In the genomic region with DNA sequence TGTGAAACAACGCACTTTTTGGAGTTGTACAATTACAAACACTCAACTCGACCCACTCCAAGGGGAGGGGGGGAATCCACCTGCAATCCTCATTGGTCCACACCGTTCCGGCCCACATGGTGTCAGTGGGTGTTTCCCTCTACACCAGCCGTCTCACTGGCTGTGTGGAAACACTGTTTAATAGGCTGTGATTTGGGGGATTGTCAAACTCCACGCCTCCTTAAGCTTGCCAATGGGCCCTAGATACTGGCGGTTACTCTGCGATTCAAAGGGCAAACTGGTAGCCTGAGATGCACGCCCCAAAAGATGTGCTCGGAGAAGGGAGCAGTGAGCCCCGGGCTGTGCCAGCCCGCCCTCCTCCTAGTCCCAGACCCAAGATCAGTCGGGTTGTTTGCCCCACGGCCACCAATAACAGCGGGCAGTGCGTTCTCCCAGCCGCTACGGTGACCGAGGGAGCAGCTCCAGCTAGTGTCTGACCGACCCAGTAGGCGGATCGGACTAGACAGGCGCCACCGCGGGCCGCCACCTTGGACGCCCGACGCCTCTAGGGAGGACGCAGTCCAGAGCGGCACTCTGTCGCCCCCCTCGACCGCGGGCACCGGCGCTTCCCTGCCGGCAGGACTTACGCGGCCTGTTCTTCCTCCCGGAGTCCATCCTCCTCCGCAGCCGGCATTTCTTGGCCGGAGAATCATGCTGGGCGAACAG, we compare ENCODE assay signal across 7 mouse cellular contexts. TPM values are rescaled to one million over a fixed set of nuclear protein-coding genes. Genes with fewer than 3 reads are reported as not detected.
DNase-seq lines count a peak whose midpoint lies in the region; ATAC-seq lines count a peak whose summit lies in the region.

No protein-coding gene starts in this region.

- ATAC-seq in inflammation-experienced regulatory T-cells, adult 6 months = peak; percentile 89
- peak; percentile 87 for ATAC-seq in megakaryocyte-erythroid progenitor cell, adult 5-6 weeks (replicated peaks; ENCODE audit: low FRiP score, low TSS enrichment, poor library complexity, severe bottlenecking)

- intact Hi-C loops in gastrocnemius, postnatal 14 days (cut with DNase I; ENCODE audit: low total_unique reads) = no loop called here
- intact Hi-C loops in left cerebral cortex, postnatal 10 days (cut with DNase I) = loop anchor here (5.0 kb wide), 1 partner anchor 51 kb away; no protein-coding TSS in a partner anchor

- peak; percentile 93 to 98 for DNase-seq in adrenal gland, adult (ENCODE audit: inconsistent age in 2 of 2, low spot score in 1 of 2)
- peak; percentile 94 for DNase-seq in embryo, embryonic 10.5 days (ENCODE audit: low spot score)
- DNase-seq in gastrocnemius, postnatal 14 days = peak; percentile 84
- peak; percentile 90 to 92 for DNase-seq in left cerebral cortex, postnatal 10 days (ENCODE audit: extremely low spot score in 1 of 2, low spot score in 2 of 2)
- DNase-seq in right cerebral cortex, postnatal 4 days = peak; percentile 72

RNA-seq across cellular contexts. Expression of a gene that starts 1.2 kb away (rescaled TPM):
- 10 to 100 TPM in 1 of 2 experiments, 1 to 10 TPM in 1; 9.1 to 19.6 TPM for total RNA-seq in gastrocnemius, postnatal 14 days (2021)
- polyA plus RNA-seq in inflammation-experienced regulatory T-cells, adult 6 months (2017; shearing (Covaris generic)) = under 1 TPM; 0.35 to 0.83 (median 0.52) TPM
- total RNA-seq in left cerebral cortex, postnatal 10 days (2021) = 10 to 100 TPM; 16.3 to 16.5 TPM
- 8.8 and 28.1 TPM in 2 replicates for total RNA-seq in megakaryocyte-erythroid progenitor cell, adult 5-6 weeks (2014; fragmentation: Nextera tagmentation)
- total RNA-seq in megakaryocyte-erythroid progenitor cell, adult 5-6 weeks (2017) = 17.8 and 18.1 TPM in 2 replicates

RNA-seq across cellular contexts. Expression of a gene that starts 44.1 kb away (rescaled TPM):
- 1 to 10 TPM; 2.4 to 2.6 TPM for total RNA-seq in gastrocnemius, postnatal 14 days (2021)
- 10 to 100 TPM; 17.8 to 64.7 (median 29.5) TPM for polyA plus RNA-seq in inflammation-experienced regulatory T-cells, adult 6 months (2017; shearing (Covaris generic))
- total RNA-seq in left cerebral cortex, postnatal 10 days (2021) = 1 to 10 TPM; 2.0 to 2.7 TPM
- 100 and 118 TPM in 2 replicates for total RNA-seq in megakaryocyte-erythroid progenitor cell, adult 5-6 weeks (2014; fragmentation: Nextera tagmentation)
- 99.0 and 103 TPM in 2 replicates for total RNA-seq in megakaryocyte-erythroid progenitor cell, adult 5-6 weeks (2017)

Comparison
In these comparisons a context has a peak if more than half of its experiments do, and no peak if none do; other contexts are left out.
1. Peak in every context shown above with its lines: DNase-seq and ATAC-seq.
2. RNA of a gene that starts 44.1 kb away (total RNA-seq): 99.0 to 118 TPM in megakaryocyte-erythroid progenitor cell, adult 5-6 weeks; 2.0 to 2.7 TPM in left cerebral cortex, postnatal 10 days and 2.4 to 2.6 TPM in gastrocnemius, postnatal 14 days; every median in the first group is over 10 times any median in the second.